Mouse (Mus musculus): ENCODE results near the gene Pbxip1. TPM values are rescaled to one million over a fixed set of nuclear protein-coding genes. Genes with fewer than 3 reads are reported as not detected.

The Pbxip1 gene
- polyA plus RNA-seq (2015; fragmentation: Illumina TruSeq; extraction: RNeasy Lipid Tissue Mini Kit (QIAGEN cat#74804); ENCODE audit: insufficient read depth, low replicate concordance), result 51.6 TPM

GRCm38 (mm10) chr3:89436176-89437113, at the start of gene Pbxip1:
Gene Pbxip1 (plus strand): TSS chr3:89436706.

GRCm38 (mm10) chr3:89394006-89394893, 42.3 kb upstream of the Pbxip1 start, which contains the start of gene Zbtb7b:
Gene Zbtb7b (minus strand): TSS chr3:89394776.

GRCm38 (mm10) chr3:89402693-89403092, 33.8 kb upstream of the Pbxip1 start, which contains the start of gene Lenep:
Gene Lenep (minus strand): TSS chr3:89402793.

GRCm38 (mm10) chr3:89411490-89412393, 24.8 kb upstream of the Pbxip1 start, which contains the start of gene Flad1:
Gene Flad1 (minus strand): TSS chr3:89411870.

GRCm38 (mm10) chr3:89418170-89418860, 18.2 kb upstream of the Pbxip1 start, which contains the start of the genes Cks1b and Shc1:
Gene Cks1b (minus strand): TSS chr3:89418383.
Gene Shc1 (plus strand): TSS chr3:89418443.

GRCm38 (mm10) chr3:89430171-89431159, 6.0 kb upstream of the Pbxip1 start, which contains the start of gene Pygo2:
Gene Pygo2 (plus strand): TSS chr3:89430214.

GRCm38 (mm10) chr3:89454401-89455177, 18.1 kb downstream of the Pbxip1 start, which contains the start of gene Pmvk:
Gene Pmvk (plus strand): TSS chr3:89454541.

Other genes with a start within 250 kb of the Pbxip1 start
- gene Gba, start 233.8 kb upstream of the Pbxip1 start, polyA plus RNA-seq (2015; fragmentation: Illumina TruSeq; extraction: RNeasy Lipid Tissue Mini Kit (QIAGEN cat#74804); ENCODE audit: insufficient read depth, low replicate concordance), result 71.7 TPM
- gene Thbs3, start 221.5 kb upstream of the Pbxip1 start, polyA plus RNA-seq (2015; fragmentation: Illumina TruSeq; extraction: RNeasy Lipid Tissue Mini Kit (QIAGEN cat#74804); ENCODE audit: insufficient read depth, low replicate concordance), result 2.9 TPM
- 58.4 TPM for gene Mtx1, start 209.6 kb upstream of the Pbxip1 start, polyA plus RNA-seq (2015; fragmentation: Illumina TruSeq; extraction: RNeasy Lipid Tissue Mini Kit (QIAGEN cat#74804); ENCODE audit: insufficient read depth, low replicate concordance)
- 0.52 TPM for gene Muc1, start 207.6 kb upstream of the Pbxip1 start, polyA plus RNA-seq (2015; fragmentation: Illumina TruSeq; extraction: RNeasy Lipid Tissue Mini Kit (QIAGEN cat#74804); ENCODE audit: insufficient read depth, low replicate concordance)
- 83.8 TPM for gene Krtcap2, start 190.7 kb upstream of the Pbxip1 start, polyA plus RNA-seq (2015; fragmentation: Illumina TruSeq; extraction: RNeasy Lipid Tissue Mini Kit (QIAGEN cat#74804); ENCODE audit: insufficient read depth, low replicate concordance)
- 0.54 TPM for gene Trim46, start 190.4 kb upstream of the Pbxip1 start, polyA plus RNA-seq (2015; fragmentation: Illumina TruSeq; extraction: RNeasy Lipid Tissue Mini Kit (QIAGEN cat#74804); ENCODE audit: insufficient read depth, low replicate concordance)
- 3.5 TPM for gene Dpm3, start 177.3 kb upstream of the Pbxip1 start, polyA plus RNA-seq (2015; fragmentation: Illumina TruSeq; extraction: RNeasy Lipid Tissue Mini Kit (QIAGEN cat#74804); ENCODE audit: insufficient read depth, low replicate concordance)
- gene Slc50a1, start 166.1 kb upstream of the Pbxip1 start, polyA plus RNA-seq (2015; fragmentation: Illumina TruSeq; extraction: RNeasy Lipid Tissue Mini Kit (QIAGEN cat#74804); ENCODE audit: insufficient read depth, low replicate concordance), result 93.1 TPM
- gene Efna1, start 155.6 kb upstream of the Pbxip1 start, polyA plus RNA-seq (2015; fragmentation: Illumina TruSeq; extraction: RNeasy Lipid Tissue Mini Kit (QIAGEN cat#74804); ENCODE audit: insufficient read depth, low replicate concordance), result 3.6 TPM
- not detected for gene Efna3, start 113.7 kb upstream of the Pbxip1 start, polyA plus RNA-seq (2015; fragmentation: Illumina TruSeq; extraction: RNeasy Lipid Tissue Mini Kit (QIAGEN cat#74804); ENCODE audit: insufficient read depth, low replicate concordance)
- gene Efna4, start 98.7 kb upstream of the Pbxip1 start, polyA plus RNA-seq (2015; fragmentation: Illumina TruSeq; extraction: RNeasy Lipid Tissue Mini Kit (QIAGEN cat#74804); ENCODE audit: insufficient read depth, low replicate concordance), result not detected
- 18.7 TPM for gene Adam15, start 86.7 kb upstream of the Pbxip1 start, polyA plus RNA-seq (2015; fragmentation: Illumina TruSeq; extraction: RNeasy Lipid Tissue Mini Kit (QIAGEN cat#74804); ENCODE audit: insufficient read depth, low replicate concordance)
- gene Dcst2, start 74.7 kb upstream of the Pbxip1 start, polyA plus RNA-seq (2015; fragmentation: Illumina TruSeq; extraction: RNeasy Lipid Tissue Mini Kit (QIAGEN cat#74804); ENCODE audit: insufficient read depth, low replicate concordance), result 0.36 TPM
- 0.44 TPM for gene Dcst1, start 71.5 kb upstream of the Pbxip1 start, polyA plus RNA-seq (2015; fragmentation: Illumina TruSeq; extraction: RNeasy Lipid Tissue Mini Kit (QIAGEN cat#74804); ENCODE audit: insufficient read depth, low replicate concordance)
- 14.7 TPM for gene Zbtb7b, start 41.9 kb upstream of the Pbxip1 start, polyA plus RNA-seq (2015; fragmentation: Illumina TruSeq; extraction: RNeasy Lipid Tissue Mini Kit (QIAGEN cat#74804); ENCODE audit: insufficient read depth, low replicate concordance)
- 5.6 TPM for gene Lenep, start 33.9 kb upstream of the Pbxip1 start, polyA plus RNA-seq (2015; fragmentation: Illumina TruSeq; extraction: RNeasy Lipid Tissue Mini Kit (QIAGEN cat#74804); ENCODE audit: insufficient read depth, low replicate concordance)
- 16.6 TPM for gene Flad1, start 24.8 kb upstream of the Pbxip1 start, polyA plus RNA-seq (2015; fragmentation: Illumina TruSeq; extraction: RNeasy Lipid Tissue Mini Kit (QIAGEN cat#74804); ENCODE audit: insufficient read depth, low replicate concordance)
- 31.1 TPM for gene Cks1b, start 18.3 kb upstream of the Pbxip1 start, polyA plus RNA-seq (2015; fragmentation: Illumina TruSeq; extraction: RNeasy Lipid Tissue Mini Kit (QIAGEN cat#74804); ENCODE audit: insufficient read depth, low replicate concordance)
- 56.3 TPM for gene Shc1, start 18.3 kb upstream of the Pbxip1 start, polyA plus RNA-seq (2015; fragmentation: Illumina TruSeq; extraction: RNeasy Lipid Tissue Mini Kit (QIAGEN cat#74804); ENCODE audit: insufficient read depth, low replicate concordance)
- 34.0 TPM for gene Pygo2, start 6.5 kb upstream of the Pbxip1 start, polyA plus RNA-seq (2015; fragmentation: Illumina TruSeq; extraction: RNeasy Lipid Tissue Mini Kit (QIAGEN cat#74804); ENCODE audit: insufficient read depth, low replicate concordance)
- gene Pmvk, start 17.8 kb downstream of the Pbxip1 start, polyA plus RNA-seq (2015; fragmentation: Illumina TruSeq; extraction: RNeasy Lipid Tissue Mini Kit (QIAGEN cat#74804); ENCODE audit: insufficient read depth, low replicate concordance), result 16.0 TPM
- gene Kcnn3, start 83.5 kb downstream of the Pbxip1 start, polyA plus RNA-seq (2015; fragmentation: Illumina TruSeq; extraction: RNeasy Lipid Tissue Mini Kit (QIAGEN cat#74804); ENCODE audit: insufficient read depth, low replicate concordance), result 0.35 TPM

Data from spleen, adult 10 weeks (tissue).